In genomic region chr14:60086254-60086807, GRCm38 (mm10) we compare ENCODE assay signal across 8 mouse cellular contexts.
DNase-seq lines count a peak whose midpoint lies in the region; ATAC-seq lines count a peak whose summit lies in the region.

No protein-coding gene starts in this region.

- H3K27me3 ChIP-seq in liver, embryonic 16.5 days (ENCODE audit: control insufficient read depth, insufficient read depth, low read depth, low read length), result no peaks in the 10 kb centered on the region

- no peak for DNase-seq in frontal cortex, adult 2 months (ENCODE audit: extremely low spot score in 1 of 2, low spot score in 1 of 2)
- DNase-seq in thymus, postnatal 4 days, result peak; percentile 17
- DNase-seq in thymus, adult 18-20 months, result no peak
- DNase-seq in adrenal gland, postnatal 4 days (ENCODE audit: low spot score in 2 of 2), result no peak
- DNase-seq in right cerebral cortex, postnatal 36 days (ENCODE audit: low spot score in 2 of 2), result no peak
- DNase-seq in ovary, postnatal 10 days (ENCODE audit: low spot score), result no peak

- no peaks in the 10 kb centered on the region for H3K9me3 ChIP-seq in liver, embryonic 16.5 days (replicated peaks; ENCODE audit: control insufficient read depth, low read length)

- no peaks in the 10 kb centered on the region for H3K4me1 ChIP-seq in liver, embryonic 16.5 days (ENCODE audit: control insufficient read depth, low read depth, low read length)

- H3K4me3 ChIP-seq in liver, embryonic 16.5 days (ENCODE audit: low read depth, low read length), result peak overlapping the region; percentile 22; the same call in 1 of the 2 replicates

- H3K9ac ChIP-seq in liver, embryonic 16.5 days (ENCODE audit: low read depth, low read length), result no peak overlapping the region

- WGBS in liver, embryonic 16.5 days (ENCODE audit: insufficient replicate concordance), result 8% methylated on average over 21 of the region's 21 CpGs

- no peak overlapping the region for H3K27ac ChIP-seq in liver, embryonic 16.5 days (ENCODE audit: low read length)

- H3K36me3 ChIP-seq in liver, embryonic 16.5 days (ENCODE audit: control insufficient read depth, insufficient read depth), result no peaks in the 10 kb centered on the region

- H3K4me2 ChIP-seq in liver, embryonic 16.5 days (ENCODE audit: low read depth, low read length), result peak overlapping the region; percentile 43

- peak; percentile 15 for ATAC-seq in frontal cortex, adult (ENCODE audit: low TSS enrichment)
- no peak for ATAC-seq in liver, embryonic 16.5 days (ENCODE audit: low read depth)
